Mouse (Mus musculus) stomach, postnatal 0 days (tissue): ENCODE data around the gene Rpusd2.

Experiments
- CTCF ChIP-seq: IDR thresholded peaks from 2 replicates; pipeline ENCODE4 v1.5.1; 2016; ENCODE audit warnings: antibody characterized with exemption, low read depth, mild to moderate bottlenecking, moderate library complexity
- EP300 ChIP-seq: optimal IDR thresholded peaks from 2 replicates; pipeline ENCODE3; 2016; ENCODE audit warnings: antibody characterized with exemption

GRCm38 (mm10) chr2:119025239-119025616, 9.4 kb upstream of the Rpusd2 start:
- TF ChIP-seq CTCF (no peak), EP300 (no peak)
